Mouse (Mus musculus) layer of hippocampus, adult 11-12 months (tissue): Measurements from ENCODE around the gene C5ar2.
"Not testable (repeated sequence)": the region's sequence is repeated elsewhere in the genome, so short reads cannot be mapped to it uniquely, and the experiment has no call there.

ENCODE experiments used
- DNase-seq: peaks from one replicate; pipeline ENCODE4 v3.0.0; 2022; ENCODE audit warnings: low spot score

C5ar2 gene

GRCm38 (mm10) chr7:16244067-16244466, at the start of gene C5ar2:
C5ar2 (minus strand) TSS chr7:16244154.
- DNase-seq, result peak; percentile 33

DNA sequence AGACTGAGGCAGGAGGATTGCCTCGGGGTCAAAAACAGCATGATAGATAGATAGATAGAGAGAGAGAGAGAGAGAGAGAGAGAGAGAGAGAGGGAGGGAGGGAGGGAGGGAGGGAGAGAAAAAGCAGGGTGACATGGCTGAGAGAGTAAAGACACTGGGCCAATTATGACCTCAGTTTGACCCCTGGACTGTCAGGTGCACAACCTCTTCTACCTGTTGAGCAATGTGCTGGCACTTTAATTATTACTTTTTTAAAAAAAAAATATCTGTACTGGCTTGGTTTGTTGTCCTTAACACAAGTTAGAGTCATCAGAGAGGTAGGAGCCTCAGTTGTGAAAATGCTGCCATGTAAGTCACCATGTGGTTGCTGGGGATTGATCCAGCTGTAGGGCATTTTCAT, 43.8 kb upstream of the C5ar2 start:
- no peak for DNase-seq

- DNase-seq, result no peak
Measured at GRCm38 (mm10) chr7:16287016-16287415, 43.1 kb upstream of the C5ar2 start.

DNA sequence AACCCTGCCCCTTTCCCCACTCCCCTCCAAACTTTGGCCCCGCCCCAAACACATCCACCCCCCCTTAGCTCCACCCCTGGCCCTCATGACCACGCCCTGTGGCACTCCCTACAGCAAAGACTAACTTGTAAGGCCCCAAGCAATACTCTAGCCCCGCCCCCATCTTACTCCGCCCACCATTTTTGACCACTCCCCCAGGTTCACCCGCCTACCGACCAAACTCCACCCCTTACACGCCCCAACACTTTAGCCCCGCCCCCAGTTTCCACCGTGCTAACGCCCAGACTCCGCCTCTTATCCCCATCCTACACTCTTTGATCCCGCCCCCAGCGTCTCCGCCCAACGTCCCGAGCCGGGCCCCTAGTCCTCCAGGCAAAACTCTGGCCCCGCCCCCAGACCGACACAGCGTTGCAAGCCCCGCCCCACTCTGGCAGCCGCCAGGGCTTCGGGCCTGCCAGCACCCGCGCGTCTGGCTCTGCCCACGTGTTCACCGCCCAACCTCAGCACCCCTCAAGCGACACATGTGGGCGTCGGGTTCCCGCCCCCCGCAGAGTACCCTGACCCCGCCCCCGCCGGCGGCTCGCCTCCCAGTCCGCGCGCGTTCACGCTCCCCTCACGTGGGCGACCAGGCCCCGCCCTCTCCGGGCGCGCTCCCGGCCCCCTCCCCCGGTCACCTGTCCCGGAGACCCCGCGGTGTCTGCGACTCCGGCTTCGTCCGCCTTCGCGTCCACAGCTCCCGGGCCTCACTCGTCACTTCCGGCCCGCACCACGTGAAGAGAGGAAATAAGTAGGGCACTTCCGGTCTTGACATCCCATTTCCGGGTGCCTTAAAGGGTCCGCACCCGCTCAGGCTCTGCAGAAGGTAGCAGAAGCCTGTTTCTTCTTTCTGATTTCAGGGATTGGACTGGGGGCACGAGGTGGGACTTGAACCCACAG, 42.3 kb upstream of the C5ar2 start, which contains the start of gene Ccdc9:
TSS of gene Ccdc9 (minus strand) at position 770 of the 936 bp plus-strand sequence.
- DNase-seq, result peak; percentile 100

DNA sequence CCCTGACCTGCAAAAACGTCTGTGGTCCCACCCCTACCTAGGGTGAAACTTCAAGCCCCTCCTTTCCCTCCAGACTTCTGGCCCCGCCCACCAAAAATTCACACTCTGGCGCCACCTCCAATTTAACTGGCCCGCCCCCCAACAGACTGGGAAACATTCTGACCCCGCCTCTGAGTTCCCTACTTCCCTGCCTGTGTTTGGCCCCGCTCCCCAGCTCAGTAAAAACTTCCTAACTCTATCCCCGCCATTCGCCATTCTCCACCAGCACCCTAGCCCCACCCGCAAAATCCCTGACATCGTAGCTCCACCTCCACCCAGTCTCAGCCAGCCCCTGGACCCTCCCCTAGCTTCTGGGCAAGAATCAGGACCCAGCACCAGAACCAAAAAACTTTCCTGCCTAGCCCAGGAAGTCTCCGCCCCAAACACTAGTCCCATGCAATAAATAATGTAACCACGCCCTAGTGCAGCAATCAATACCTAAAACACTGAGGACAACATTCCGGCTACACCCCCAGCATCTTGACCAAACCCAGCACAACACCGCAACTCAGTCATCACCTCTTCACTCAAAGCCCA, 41.6 kb upstream of the C5ar2 start:
- DNase-seq, result peak; percentile 60

GRCm38 (mm10) chr7:16284904-16285303, 41.0 kb upstream of the C5ar2 start:
- DNase-seq, result no peak

- DNase-seq, result no peak
Measured at GRCm38 (mm10) chr7:16284001-16284400, 40.0 kb upstream of the C5ar2 start.

DNA sequence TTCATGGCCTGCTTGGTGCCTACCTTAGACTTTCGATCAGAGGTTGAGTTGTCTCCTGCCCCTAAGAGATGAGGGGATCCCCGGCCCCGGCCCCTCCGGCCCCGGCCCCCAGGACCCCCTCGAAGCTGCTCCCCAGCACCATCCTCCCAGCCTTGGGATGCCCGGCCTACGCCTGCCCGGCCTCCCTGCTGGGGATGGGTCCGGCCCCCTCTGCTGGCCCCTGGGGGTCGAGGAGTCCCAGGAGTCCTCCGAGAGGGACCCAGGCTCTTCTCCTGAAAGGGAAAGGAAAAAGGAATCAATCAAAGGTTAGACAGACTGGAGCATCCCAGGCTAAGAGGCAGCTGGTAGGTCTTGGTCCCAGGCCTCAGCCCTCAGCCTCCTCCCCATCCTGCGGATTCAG, 38.4 kb upstream of the C5ar2 start:
- DNase-seq, result no peak

DNA sequence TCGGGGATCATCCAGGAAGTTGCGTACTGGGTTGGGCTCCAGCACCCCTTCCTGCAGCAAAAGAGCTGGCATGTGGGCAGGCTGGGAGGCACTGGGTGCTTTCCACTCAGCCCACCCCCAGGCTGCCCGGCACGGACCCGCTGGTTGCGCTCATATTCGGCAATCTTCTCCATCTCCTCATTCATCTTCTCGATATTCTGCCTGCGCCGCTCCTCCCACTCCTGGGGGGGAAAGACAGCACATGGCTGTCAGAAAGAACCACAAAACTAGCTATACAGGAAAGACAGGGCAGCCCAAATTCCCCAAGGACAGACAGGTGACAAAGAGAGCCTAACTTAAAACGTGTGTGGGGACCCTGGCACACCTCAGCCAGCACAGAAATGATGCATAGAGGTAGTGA, 36.8 kb upstream of the C5ar2 start:
- no peak for DNase-seq

- no peak for DNase-seq
Measured at GRCm38 (mm10) chr7:16274922-16275890, 31.3 kb upstream of the C5ar2 start.

GRCm38 (mm10) chr7:16273766-16274140, 29.8 kb upstream of the C5ar2 start:
- DNase-seq, result peak; percentile 52

GRCm38 (mm10) chr7:16273081-16273765, 29.3 kb upstream of the C5ar2 start, which contains the start of gene Inafm1:
Inafm1 (minus strand) TSS chr7:16273617.
- peak; percentile 88 for DNase-seq

DNA sequence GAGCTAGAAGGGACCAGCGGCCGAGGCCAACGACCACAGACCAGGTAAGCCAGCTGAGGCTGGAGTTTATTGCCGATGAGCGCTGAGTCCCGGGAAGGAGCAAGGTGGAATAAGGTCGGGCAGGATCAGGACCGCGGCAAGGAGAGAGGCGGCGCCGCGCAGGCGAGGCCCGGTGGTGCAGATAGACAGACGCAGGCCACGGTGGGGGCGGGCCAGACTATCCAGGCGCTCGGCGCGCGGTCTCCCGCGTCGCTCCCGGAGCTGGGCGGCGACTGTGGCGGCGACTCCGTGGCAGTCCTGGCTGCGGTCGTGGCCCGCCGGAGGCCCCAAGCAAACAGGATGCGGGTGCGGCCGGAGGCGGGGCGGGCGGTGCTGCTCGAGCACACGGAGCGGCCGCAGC, 28.7 kb upstream of the C5ar2 start:
- DNase-seq, result peak; percentile 72

GRCm38 (mm10) chr7:16271139-16271538, 27.2 kb upstream of the C5ar2 start:
- no peak for DNase-seq

DNA sequence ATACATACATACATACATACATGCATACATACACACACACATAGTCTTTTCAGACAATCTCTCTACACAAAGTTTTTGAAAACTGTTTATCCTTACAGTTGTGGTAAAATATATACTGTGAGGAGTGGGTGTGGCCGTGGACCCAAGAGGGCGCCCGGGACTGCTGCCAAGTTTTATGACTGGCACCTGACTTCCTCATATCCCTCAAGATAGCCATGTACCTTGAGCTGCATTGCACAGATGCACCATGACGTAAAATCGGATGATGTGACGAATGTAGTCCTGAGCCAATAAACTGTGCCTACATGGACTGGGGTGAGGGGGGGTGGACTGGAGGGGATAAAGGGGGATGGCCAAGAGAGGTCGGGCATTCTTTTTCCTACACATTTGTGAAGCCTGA, 22.6 kb upstream of the C5ar2 start:
- not testable (repeated sequence) for DNase-seq

DNA sequence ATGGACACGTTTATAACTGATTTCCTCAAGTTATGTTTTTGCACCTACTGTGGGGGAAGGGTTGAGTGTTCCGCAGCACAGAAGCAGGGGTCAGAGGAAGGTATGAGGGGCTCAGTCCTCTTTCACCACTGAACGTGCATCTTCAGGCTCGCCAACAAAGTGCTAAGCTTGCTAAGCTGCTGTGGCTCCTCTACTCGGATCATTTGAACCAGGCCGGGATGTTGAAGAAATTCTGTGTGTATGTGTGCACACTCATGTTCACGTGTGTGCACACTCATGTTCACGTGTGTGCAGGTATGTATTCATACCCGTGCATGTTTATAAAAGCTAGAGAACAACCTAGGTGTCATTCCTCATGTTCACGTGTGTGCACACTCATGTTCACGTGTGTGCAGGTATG, 21.9 kb upstream of the C5ar2 start:
- no peak for DNase-seq

DNA sequence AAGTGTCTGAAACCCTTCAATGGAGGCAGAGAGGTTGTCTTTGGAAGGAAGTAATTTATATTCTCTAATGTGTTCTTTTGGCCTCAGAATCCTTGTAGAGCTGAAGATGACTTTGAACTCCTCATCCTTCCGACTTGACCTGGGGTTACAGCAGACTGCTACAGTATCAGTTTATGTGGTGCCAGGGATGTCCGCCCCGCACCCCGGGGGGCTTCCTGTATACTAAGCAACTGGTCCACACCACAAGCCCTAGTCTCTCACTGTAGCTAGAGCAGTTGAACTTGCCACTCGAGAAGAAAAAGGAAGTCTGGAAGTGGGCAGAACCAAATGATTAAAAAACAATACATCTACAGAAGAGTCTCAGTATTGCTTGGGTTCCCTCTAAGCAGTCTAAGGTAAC, 19.9 kb upstream of the C5ar2 start:
- no peak for DNase-seq

DNA sequence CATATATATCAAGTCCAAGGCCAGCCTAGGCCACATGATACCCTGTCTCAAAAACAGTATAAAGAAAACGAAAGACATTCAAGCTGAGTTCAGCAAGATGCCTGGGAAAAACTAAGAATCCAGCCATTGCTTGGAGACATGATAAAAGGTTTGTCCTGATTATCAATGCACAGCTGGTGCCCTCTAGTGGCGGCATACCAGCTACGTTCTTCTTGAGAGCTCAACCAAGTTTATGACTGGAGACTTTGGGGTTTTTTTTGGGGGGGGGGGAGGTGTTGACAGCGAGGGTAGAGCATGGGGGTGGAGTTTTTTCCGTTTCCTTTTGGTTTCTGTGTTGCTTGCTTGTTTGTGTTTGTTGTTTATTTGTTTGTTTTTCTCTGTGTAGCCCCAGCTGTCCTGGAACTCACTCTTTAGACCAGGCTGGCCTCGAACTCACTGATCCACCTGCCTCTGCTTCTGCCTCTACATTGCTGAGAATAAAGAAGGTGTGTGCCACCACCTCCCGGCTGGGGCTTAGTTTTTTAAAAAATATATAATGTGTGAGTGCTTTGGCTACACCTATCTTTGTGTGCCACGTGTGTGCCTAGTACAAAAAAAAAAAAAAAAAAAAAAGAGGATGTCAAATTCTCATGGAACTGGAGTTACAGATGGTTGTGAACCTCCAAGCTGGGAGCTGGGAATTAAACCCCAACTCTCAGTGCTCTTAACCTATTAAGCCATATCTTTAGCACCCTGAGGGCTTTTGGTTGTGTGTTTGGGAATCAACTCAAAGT, 19.2 kb upstream of the C5ar2 start:
- DNase-seq, result peak; percentile 84

- DNase-seq, result no peak
Measured at GRCm38 (mm10) chr7:16261097-16261496, 17.1 kb upstream of the C5ar2 start.

DNA sequence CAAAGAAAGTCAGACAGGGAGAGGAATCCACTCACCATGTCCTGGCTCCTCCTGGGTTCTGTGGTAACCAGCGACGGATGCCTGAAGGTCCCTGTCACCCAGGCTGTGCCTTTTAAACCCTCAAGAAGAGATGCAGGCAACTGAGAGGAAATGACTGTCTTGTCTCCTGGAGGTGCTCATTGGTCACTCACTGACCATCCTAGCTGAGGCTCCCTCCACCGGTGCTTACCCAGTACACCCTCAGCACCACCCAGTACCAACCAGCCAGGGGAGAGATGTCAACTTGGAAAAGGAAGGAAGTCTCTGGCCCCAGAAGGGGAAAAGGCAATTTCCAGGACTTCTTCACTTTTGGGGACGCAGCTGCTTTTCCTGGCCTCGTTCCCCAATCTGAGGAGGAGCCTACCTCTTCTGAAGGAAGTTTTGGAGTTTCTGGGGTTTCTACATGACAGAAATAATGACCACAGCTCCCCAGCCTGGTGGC, 15.2 kb upstream of the C5ar2 start, which contains the start of gene C5ar1:
TSS of gene C5ar1 (minus strand) at position 431 of the 481 bp plus-strand sequence.
- DNase-seq, result no peak

DNA sequence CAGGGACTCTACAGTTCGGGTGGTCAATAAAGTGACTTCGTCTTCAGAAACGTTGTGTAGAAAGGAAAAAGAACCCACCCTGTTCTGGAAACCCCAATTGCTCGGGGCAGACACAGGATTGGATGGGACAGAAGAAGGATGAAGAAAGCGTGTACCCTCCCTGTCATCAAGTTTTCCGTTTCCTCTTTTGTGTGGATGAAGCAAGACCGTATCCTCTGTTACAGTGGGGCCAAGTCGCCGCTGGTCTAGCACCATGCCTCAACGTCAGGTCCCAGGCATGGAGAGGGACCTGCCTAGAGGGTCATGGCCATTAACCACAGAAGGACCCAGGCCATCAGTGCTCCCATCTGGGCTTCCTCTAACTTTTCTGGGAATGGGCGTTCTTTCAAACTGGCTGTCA, 13.9 kb upstream of the C5ar2 start:
- no peak for DNase-seq
